Mouse (Mus musculus): ENCODE measurements around the gene Tas2r115.
"Not testable (repeated sequence)": the region's sequence is repeated elsewhere in the genome, so short reads cannot be mapped to it uniquely, and the experiment has no call there.

The Tas2r115 gene

DNA sequence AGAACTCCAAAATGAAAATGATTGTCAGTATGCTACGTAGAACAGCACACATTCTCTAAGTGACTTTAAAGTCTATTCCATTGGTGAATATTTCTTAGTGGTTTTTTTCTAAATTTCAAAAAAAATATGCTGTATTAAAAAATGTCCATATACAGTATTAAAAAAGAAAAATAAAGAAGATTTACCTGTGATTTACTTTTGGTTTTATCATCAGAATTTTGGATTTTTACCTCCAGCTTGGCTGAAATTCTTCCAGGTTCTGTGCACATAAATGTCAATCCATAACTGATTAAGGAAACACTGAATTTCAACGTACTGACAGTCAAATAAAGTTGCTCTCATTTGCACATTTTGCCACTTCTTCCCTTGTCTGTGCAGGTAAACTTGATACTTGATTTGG, at the start of gene Tas2r115:
Gene Tas2r115 (minus strand): TSS at position 101 of the 400 bp plus-strand sequence.
- no peak for DNase-seq (ENCODE audit: low spot score in 2 of 2)

DNA sequence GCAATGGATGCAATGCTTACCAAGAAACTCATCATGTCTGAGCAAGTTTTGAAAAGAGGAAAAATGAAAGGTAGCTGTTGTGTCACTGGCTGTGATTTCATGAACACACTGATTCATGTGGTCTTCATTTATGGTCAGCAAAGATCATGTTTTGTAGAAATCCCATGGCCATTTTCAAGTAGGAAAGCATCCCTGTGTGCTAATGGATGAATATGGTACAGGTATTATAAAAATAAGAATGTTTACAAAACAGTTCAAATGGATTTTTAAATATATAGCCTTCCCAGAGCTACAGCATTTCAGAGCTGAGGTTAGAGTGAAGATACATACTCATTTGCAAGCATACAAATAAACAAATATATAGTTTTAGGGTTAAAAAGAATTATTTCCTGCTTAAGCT, 40.2 kb upstream of the Tas2r115 start, which contains the start of gene Tas2r136:
Gene Tas2r136 (minus strand): TSS at position 101 of the 400 bp plus-strand sequence.
- no peak for DNase-seq (ENCODE audit: low spot score in 2 of 2)

DNA sequence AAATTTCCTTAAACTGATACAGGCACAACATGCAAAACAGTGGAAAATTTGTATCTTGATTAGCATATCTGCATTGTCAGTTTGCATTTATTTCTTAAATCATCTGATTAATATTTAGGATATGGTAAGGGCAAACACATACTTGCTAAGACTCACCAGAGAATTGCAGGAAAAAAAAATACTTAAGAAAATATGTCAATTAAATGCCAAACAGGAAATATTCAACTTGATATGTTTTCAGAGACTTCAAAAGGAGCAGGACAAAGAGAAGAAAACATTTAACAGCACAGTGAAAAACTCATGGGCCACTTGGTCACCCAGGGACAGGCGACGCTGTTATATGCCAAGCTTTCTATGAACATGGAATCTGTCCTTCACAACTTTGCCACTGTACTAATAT, 24.0 kb upstream of the Tas2r115 start, which contains the start of gene Tas2r102:
Gene Tas2r102 (plus strand): TSS at position 301 of the 400 bp plus-strand sequence.
- no peak for DNase-seq (ENCODE audit: low spot score in 2 of 2)

DNA sequence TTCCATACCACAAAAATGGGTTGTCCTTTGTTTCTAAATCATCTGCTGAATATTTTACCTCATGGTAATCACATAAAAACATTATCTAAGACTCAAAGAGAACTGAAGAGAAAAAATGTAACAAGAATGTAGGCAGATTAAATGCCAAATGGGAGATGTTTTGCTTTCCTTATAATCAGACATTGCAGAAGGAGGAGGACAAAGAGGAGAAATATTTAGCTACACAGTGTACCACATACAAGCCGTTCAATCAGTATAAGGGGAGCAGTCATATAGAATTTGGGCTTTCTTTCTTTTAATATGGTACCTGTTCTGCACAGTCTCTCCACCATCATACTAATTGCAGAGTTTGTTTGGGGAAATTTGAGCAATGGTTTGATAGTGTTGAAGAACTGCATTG, 16.6 kb upstream of the Tas2r115 start, which contains the start of gene Tas2r124:
Gene Tas2r124 (plus strand): TSS at position 301 of the 400 bp plus-strand sequence.
- no peak for DNase-seq (ENCODE audit: low spot score in 2 of 2)

DNA sequence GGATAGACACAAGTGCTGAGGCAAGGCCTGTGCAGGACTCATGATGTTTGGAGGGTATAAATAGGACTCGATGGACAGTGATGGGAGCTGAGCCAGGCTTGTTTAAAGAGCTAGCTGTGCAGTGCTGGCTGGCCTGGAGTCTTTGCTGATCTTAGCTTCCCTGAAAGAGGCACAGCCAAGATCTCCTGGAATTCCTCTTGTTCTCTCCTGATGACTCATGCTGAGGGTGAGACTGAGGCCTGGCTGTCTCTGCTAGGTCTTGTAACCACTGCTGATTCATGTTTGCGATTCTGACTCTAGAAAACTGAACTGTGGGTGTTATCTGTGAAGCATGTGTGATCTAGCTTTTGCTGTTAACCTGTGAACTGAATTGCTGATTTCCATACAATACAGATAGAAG, 12.4 kb upstream of the Tas2r115 start:
- DNase-seq (ENCODE audit: low spot score in 2 of 2) = no peak

DNA sequence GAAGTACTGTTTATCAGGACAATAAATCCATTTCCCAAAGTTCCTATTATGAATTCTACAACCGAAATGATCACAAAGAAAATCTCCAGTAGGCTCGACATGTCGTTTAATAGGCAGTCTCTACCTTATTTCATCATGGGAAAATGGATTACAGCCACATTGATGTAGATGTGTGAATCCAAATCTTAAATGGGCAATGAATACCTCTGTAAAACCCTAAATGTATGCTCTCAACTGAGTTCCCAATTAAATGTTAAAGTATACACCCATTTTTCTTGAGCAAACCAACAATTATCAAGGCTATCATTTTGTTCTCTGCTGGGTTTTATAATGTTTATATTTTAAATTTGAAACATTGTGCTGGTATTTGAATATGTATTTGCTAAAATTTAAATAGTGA, 26.0 kb downstream of the Tas2r115 start, which contains the start of gene Tas2r122:
Gene Tas2r122 (minus strand): TSS at position 101 of the 400 bp plus-strand sequence.
- DNase-seq (ENCODE audit: low spot score in 2 of 2) = no peak

DNA sequence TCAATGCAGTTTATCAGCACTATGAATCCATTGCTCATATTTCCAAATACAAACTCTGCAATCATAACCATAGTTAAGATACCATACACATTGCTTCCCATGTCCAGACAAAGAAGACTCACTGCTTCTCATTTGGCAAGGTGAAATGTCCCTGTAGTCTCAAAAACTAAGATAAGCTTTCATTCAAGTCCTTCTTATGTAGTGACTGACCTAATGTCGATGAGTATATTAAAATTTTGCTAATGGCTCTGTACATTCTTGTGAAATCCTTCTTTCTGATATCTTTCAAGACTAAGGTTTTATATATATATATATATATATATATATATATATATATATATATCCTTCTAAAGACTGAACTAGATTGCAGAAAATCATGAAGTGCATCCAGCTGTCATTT, 36.9 kb downstream of the Tas2r115 start, which contains the start of gene Tas2r121:
Gene Tas2r121 (minus strand): TSS at position 101 of the 400 bp plus-strand sequence.
- DNase-seq (ENCODE audit: low spot score in 2 of 2) = no peak

DNA sequence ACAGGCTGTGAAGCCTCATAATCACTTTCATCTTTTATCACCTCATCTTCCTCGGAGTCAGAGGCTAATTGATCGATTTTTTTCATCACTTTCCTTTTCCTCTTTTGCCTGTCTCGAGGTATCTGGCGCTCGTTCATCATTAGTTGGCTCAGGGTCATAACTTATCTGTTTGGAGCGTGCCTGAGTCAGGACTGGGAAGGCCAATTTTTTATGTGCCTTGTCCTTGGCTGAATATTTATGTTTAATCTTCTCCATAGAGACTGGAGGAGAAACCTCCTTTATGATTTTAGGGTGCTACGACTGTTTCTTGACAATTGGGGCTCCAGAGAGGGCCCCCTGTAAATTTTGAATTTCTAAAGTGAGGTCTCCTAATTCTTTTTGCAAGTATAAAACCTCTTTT, 46.2 kb downstream of the Tas2r115 start:
- DNase-seq (ENCODE audit: low spot score in 2 of 2) = not testable (repeated sequence)
